In the genomic region with DNA sequence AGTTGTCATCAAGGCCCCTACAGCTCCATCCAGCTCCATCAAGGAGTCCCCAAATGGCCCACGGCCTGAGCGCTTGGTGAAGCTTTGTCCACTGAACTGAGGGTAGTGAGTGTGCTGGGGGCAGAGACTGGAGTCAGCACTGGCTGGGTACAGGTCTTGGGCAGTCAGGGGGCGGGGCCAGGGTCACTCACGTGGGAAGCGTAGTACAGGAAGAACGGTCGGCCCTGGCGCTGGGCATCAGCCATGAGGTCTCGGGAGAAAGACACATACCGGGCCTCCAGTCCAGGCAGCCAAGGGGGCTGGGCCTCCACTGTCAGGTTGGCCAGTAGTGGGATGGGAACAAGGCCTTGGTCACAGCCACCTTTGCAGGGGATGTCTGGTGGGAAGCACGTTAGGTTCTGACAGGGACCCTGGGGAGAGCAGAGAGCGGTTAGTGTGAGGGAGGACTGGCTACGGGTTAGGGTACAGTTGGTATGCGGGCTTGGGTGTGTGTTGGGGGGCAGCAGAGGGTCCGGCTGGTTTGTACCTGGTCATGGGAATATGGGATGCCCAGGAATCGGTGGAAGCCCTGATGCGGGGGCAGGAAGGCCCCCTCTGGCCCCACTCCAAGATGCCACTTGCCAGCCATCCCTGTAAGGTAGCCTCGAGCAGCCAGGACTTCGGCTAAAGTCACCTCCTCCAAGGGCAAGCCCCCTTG, we compare ENCODE assay signal across 9 mouse cellular contexts. TPM values are rescaled to one million over a fixed set of nuclear protein-coding genes. Genes with fewer than 3 reads are reported as not detected.
DNase-seq lines count a peak whose midpoint lies in the region; ATAC-seq and TF ChIP-seq lines count a peak whose summit lies in the region.
"Had no signal": no experiment of that assay in that cellular context is flagged by ENCODE, and none has a peak within 500 bp of the region (broad histone marks: within the 10 kb centered on the region; RNA-seq: fewer than 3 reads in every experiment).

No protein-coding gene starts in this region.

- H3K9me3 ChIP-seq in kidney, embryonic 15.5 days (replicated peaks), result no peaks in the 10 kb centered on the region
- no peaks in the 10 kb centered on the region for H3K9me3 ChIP-seq in kidney, embryonic 16.5 days (ENCODE audit: low read length)
- H3K9me3 ChIP-seq in embryonic facial prominence, embryonic 14.5 days (ENCODE audit: control insufficient read depth, low read length), result no peaks in the 10 kb centered on the region
- no peaks in the 10 kb centered on the region for H3K9me3 ChIP-seq in liver, embryonic 14.5 days (ENCODE audit: control insufficient read depth, low read length)

- H3K27me3 ChIP-seq in kidney, embryonic 15.5 days, result no peaks in the 10 kb centered on the region
- H3K27me3 ChIP-seq in kidney, embryonic 16.5 days (ENCODE audit: insufficient read depth, low read length), result no peaks in the 10 kb centered on the region
- no peaks in the 10 kb centered on the region for H3K27me3 ChIP-seq in embryonic facial prominence, embryonic 14.5 days (replicated peaks; ENCODE audit: control insufficient read depth, insufficient read depth, low read length)
- H3K27me3 ChIP-seq in liver, embryonic 14.5 days (ENCODE audit: control insufficient read depth, insufficient read depth, low read length), result no peaks in the 10 kb centered on the region

- no peak for ATAC-seq in kidney, embryonic 15.5 days (replicated peaks; ENCODE audit: low FRiP score)
- no peak for ATAC-seq in kidney, embryonic 16.5 days (ENCODE audit: low FRiP score, low TSS enrichment)
- ATAC-seq in embryonic facial prominence, embryonic 14.5 days (ENCODE audit: low read depth), result no peak
- no peak for ATAC-seq in liver, embryonic 14.5 days (ENCODE audit: insufficient read depth)

- no peak overlapping the region for H3K27ac ChIP-seq in kidney, embryonic 15.5 days
- no peak overlapping the region for H3K27ac ChIP-seq in kidney, embryonic 16.5 days (ENCODE audit: low read length)
- H3K27ac ChIP-seq in embryonic facial prominence, embryonic 14.5 days (replicated peaks; ENCODE audit: low read depth, low read length), result no peak overlapping the region
- no peak overlapping the region for H3K27ac ChIP-seq in liver, embryonic 14.5 days

- H3K4me1 ChIP-seq in kidney, embryonic 15.5 days, result peaks cover 10% of the 10 kb centered on the region
- H3K4me1 ChIP-seq in kidney, embryonic 16.5 days (ENCODE audit: insufficient read depth, low read length), result peaks cover 7% of the 10 kb centered on the region
- peaks cover 12% of the 10 kb centered on the region for H3K4me1 ChIP-seq in embryonic facial prominence, embryonic 14.5 days (ENCODE audit: control insufficient read depth, insufficient read depth, low read length)
- H3K4me1 ChIP-seq in liver, embryonic 14.5 days (replicated peaks; ENCODE audit: control insufficient read depth in 2 of 2, insufficient read depth in 2 of 2, low read length in 1 of 2), result peaks cover 6 to 15% of the 10 kb centered on the region in 2 experiments

- no peak for TF ChIP-seq CTCF in liver, embryonic 14.5 days (IDR thresholded peaks at IDR 0.05; ENCODE audit: low read depth)

- no peak overlapping the region for H3K9ac ChIP-seq in kidney, embryonic 15.5 days
- H3K9ac ChIP-seq in kidney, embryonic 16.5 days (replicated peaks; ENCODE audit: low read length), result no peak overlapping the region
- H3K9ac ChIP-seq in embryonic facial prominence, embryonic 14.5 days (ENCODE audit: low read depth, low read length), result no peak overlapping the region
- H3K9ac ChIP-seq in liver, embryonic 14.5 days (replicated peaks), result no peak overlapping the region

- no peak overlapping the region for H3K4me3 ChIP-seq in kidney, embryonic 15.5 days (replicated peaks)
- H3K4me3 ChIP-seq in kidney, embryonic 16.5 days (ENCODE audit: low read length), result no peak overlapping the region
- H3K4me3 ChIP-seq in embryonic facial prominence, embryonic 14.5 days (ENCODE audit: low read depth, low read length), result no peak overlapping the region
- H3K4me3 ChIP-seq in liver, embryonic 14.5 days (ENCODE audit: insufficient read depth in 1 of 2, low read depth in 2 of 2, low read length in 2 of 2), result no peak overlapping the region

- peak; percentile 36 to 54 for DNase-seq in adrenal gland, adult (ENCODE audit: inconsistent age in 2 of 2, low spot score in 1 of 2)
- no peak for DNase-seq in adrenal gland, postnatal 4 days (ENCODE audit: low spot score in 2 of 2)
- DNase-seq in embryonic facial prominence, embryonic 14.5 days (ENCODE audit: low spot score), result no peak
- no peak for DNase-seq in liver, embryonic 14.5 days (ENCODE audit: low read depth in 3 of 3, low spot score in 3 of 3)
- DNase-seq in urinary bladder, adult 2 months (ENCODE audit: low spot score), result no peak
- no peak for DNase-seq in left cerebral cortex, adult 9 months (ENCODE audit: low spot score in 2 of 2)
- DNase-seq: thymus, postnatal 25 days had no signal

- TF ChIP-seq EP300 in liver, embryonic 14.5 days (IDR thresholded peaks at IDR 0.05; ENCODE audit: low read depth), result no peak

- 92% methylated on average over 19 of the region's 19 CpGs for WGBS in kidney, embryonic 15.5 days
- WGBS in kidney, embryonic 16.5 days, result 95% methylated on average over 19 of the region's 19 CpGs
- 92% methylated on average over 19 of the region's 19 CpGs for WGBS in embryonic facial prominence, embryonic 14.5 days
- WGBS in liver, embryonic 14.5 days (ENCODE audit: insufficient replicate concordance), result 82% methylated on average over 19 of the region's 19 CpGs

- H3K4me2 ChIP-seq in kidney, embryonic 15.5 days, result peak overlapping the region; percentile 86
- no peak overlapping the region for H3K4me2 ChIP-seq in kidney, embryonic 16.5 days (replicated peaks; ENCODE audit: low read depth, low read length)
- peak overlapping the region; percentile 96 for H3K4me2 ChIP-seq in embryonic facial prominence, embryonic 14.5 days (ENCODE audit: low read depth, low read length)
- H3K4me2 ChIP-seq in liver, embryonic 14.5 days (ENCODE audit: low read depth), result peak overlapping the region; percentile 91

- no peaks in the 10 kb centered on the region for H3K36me3 ChIP-seq in kidney, embryonic 15.5 days
- H3K36me3 ChIP-seq in kidney, embryonic 16.5 days (ENCODE audit: insufficient read depth, low read length), result no peaks in the 10 kb centered on the region
- H3K36me3 ChIP-seq in embryonic facial prominence, embryonic 14.5 days (ENCODE audit: control insufficient read depth, insufficient read depth, low read length), result no peaks in the 10 kb centered on the region
- no peaks in the 10 kb centered on the region for H3K36me3 ChIP-seq in liver, embryonic 14.5 days (replicated peaks; ENCODE audit: control insufficient read depth, insufficient read depth, low read depth)

RNA-seq across cellular contexts. Expression of gene Arsa, which starts 2.5 kb away (rescaled TPM):
- 10 to 100 TPM; 24.4 to 25.0 TPM for total RNA-seq in adrenal gland, postnatal 4 days (2021)
- polyA plus RNA-seq in kidney, embryonic 15.5 days (2015; fragmentation: Nextera tagmentation; extraction: Ambion mirVana), result 14.4 and 18.7 TPM in 2 replicates
- polyA plus RNA-seq in kidney, embryonic 16.5 days (2015; fragmentation: Nextera tagmentation; extraction: Ambion mirVana), result 19.2 and 21.1 TPM in 2 replicates
- polyA plus RNA-seq in embryonic facial prominence, embryonic 14.5 days (2014; fragmentation: Nextera tagmentation; extraction: Ambion mirVana), result 18.5 and 20.7 TPM in 2 replicates
- polyA plus RNA-seq in liver, embryonic 14.5 days (2012; rRNA removed), result 3.2 and 3.4 TPM in 2 replicates
- 2.7 and 3.1 TPM in 2 replicates for polyA plus RNA-seq in liver, embryonic 14.5 days (2014; fragmentation: Nextera tagmentation; extraction: Ambion mirVana)
- 35.4 TPM in 2 replicates for polyA plus RNA-seq in urinary bladder, adult 2 months (2012; rRNA removed)

RNA-seq across cellular contexts. Expression of gene Mapk8ip2, which starts 21.0 kb away (rescaled TPM):
- 10 to 100 TPM; 20.4 to 22.1 TPM for total RNA-seq in adrenal gland, postnatal 4 days (2021)
- polyA plus RNA-seq in kidney, embryonic 15.5 days (2015; fragmentation: Nextera tagmentation; extraction: Ambion mirVana), result 0.77 and 1.7 TPM in 2 replicates
- polyA plus RNA-seq in kidney, embryonic 16.5 days (2015; fragmentation: Nextera tagmentation; extraction: Ambion mirVana), result 0.92 and 1.1 TPM in 2 replicates
- polyA plus RNA-seq in embryonic facial prominence, embryonic 14.5 days (2014; fragmentation: Nextera tagmentation; extraction: Ambion mirVana), result 4.3 and 5.2 TPM in 2 replicates
- polyA plus RNA-seq in liver, embryonic 14.5 days (2012; rRNA removed), result 0.02 and 0.08 TPM in 2 replicates
- not detected in 2 replicates for polyA plus RNA-seq in liver, embryonic 14.5 days (2014; fragmentation: Nextera tagmentation; extraction: Ambion mirVana)
- polyA plus RNA-seq in urinary bladder, adult 2 months (2012; rRNA removed), result 0.25 and 0.32 TPM in 2 replicates

RNA-seq across cellular contexts. Expression of gene Shank3, which starts 24.7 kb away (rescaled TPM):
- 10 to 100 TPM; 58.7 to 66.0 TPM for total RNA-seq in adrenal gland, postnatal 4 days (2021)
- polyA plus RNA-seq in kidney, embryonic 15.5 days (2015; fragmentation: Nextera tagmentation; extraction: Ambion mirVana), result 1.8 and 2.2 TPM in 2 replicates
- polyA plus RNA-seq in kidney, embryonic 16.5 days (2015; fragmentation: Nextera tagmentation; extraction: Ambion mirVana), result 1.8 and 2.9 TPM in 2 replicates
- 1.9 and 2.0 TPM in 2 replicates for polyA plus RNA-seq in embryonic facial prominence, embryonic 14.5 days (2014; fragmentation: Nextera tagmentation; extraction: Ambion mirVana)
- polyA plus RNA-seq in liver, embryonic 14.5 days (2012; rRNA removed), result 2.0 and 2.1 TPM in 2 replicates
- polyA plus RNA-seq in liver, embryonic 14.5 days (2014; fragmentation: Nextera tagmentation; extraction: Ambion mirVana), result 0.39 and 0.63 TPM in 2 replicates
- 7.1 and 8.8 TPM in 2 replicates for polyA plus RNA-seq in urinary bladder, adult 2 months (2012; rRNA removed)

RNA-seq across cellular contexts. Expression of gene Chkb, which starts 45.0 kb away (rescaled TPM):
- 10 to 100 TPM; 87.1 to 87.7 TPM for total RNA-seq in adrenal gland, postnatal 4 days (2021)
- polyA plus RNA-seq in kidney, embryonic 15.5 days (2015; fragmentation: Nextera tagmentation; extraction: Ambion mirVana), result 57.2 and 62.0 TPM in 2 replicates
- polyA plus RNA-seq in kidney, embryonic 16.5 days (2015; fragmentation: Nextera tagmentation; extraction: Ambion mirVana), result 57.6 and 64.3 TPM in 2 replicates
- polyA plus RNA-seq in embryonic facial prominence, embryonic 14.5 days (2014; fragmentation: Nextera tagmentation; extraction: Ambion mirVana), result 44.7 and 48.1 TPM in 2 replicates
- 13.7 and 19.3 TPM in 2 replicates for polyA plus RNA-seq in liver, embryonic 14.5 days (2012; rRNA removed)
- 18.3 and 20.5 TPM in 2 replicates for polyA plus RNA-seq in liver, embryonic 14.5 days (2014; fragmentation: Nextera tagmentation; extraction: Ambion mirVana)
- polyA plus RNA-seq in urinary bladder, adult 2 months (2012; rRNA removed), result 73.2 and 85.8 TPM in 2 replicates

RNA-seq across cellular contexts. Expression of gene Gm44502, which starts 45.2 kb away (rescaled TPM):
- total RNA-seq in adrenal gland, postnatal 4 days (2021), result 1 to 10 TPM in 1 of 2 experiments, under 1 TPM in 1; 0.84 to 1.9 TPM
- polyA plus RNA-seq in kidney, embryonic 15.5 days (2015; fragmentation: Nextera tagmentation; extraction: Ambion mirVana), result 0.15 TPM in 1 of 2 replicates, not detected in the other
- 0.33 TPM in 1 of 2 replicates, not detected in the other for polyA plus RNA-seq in kidney, embryonic 16.5 days (2015; fragmentation: Nextera tagmentation; extraction: Ambion mirVana)
- polyA plus RNA-seq in embryonic facial prominence, embryonic 14.5 days (2014; fragmentation: Nextera tagmentation; extraction: Ambion mirVana), result not detected in 2 replicates
- 0.19 and 0.58 TPM in 2 replicates for polyA plus RNA-seq in liver, embryonic 14.5 days (2012; rRNA removed)
- 0.14 and 0.34 TPM in 2 replicates for polyA plus RNA-seq in liver, embryonic 14.5 days (2014; fragmentation: Nextera tagmentation; extraction: Ambion mirVana)
- 0.06 TPM in 2 replicates for polyA plus RNA-seq in urinary bladder, adult 2 months (2012; rRNA removed)

Comparison
In these comparisons a context has a peak if more than half of its experiments do, and no peak if none do; other contexts are left out.
1. DNase-seq: peak in adrenal gland, adult (2 of 2); none in adrenal gland, postnatal 4 days (0 of 2), embryonic facial prominence, embryonic 14.5 days (single experiment), liver, embryonic 14.5 days (0 of 3), urinary bladder, adult 2 months (single experiment) and left cerebral cortex, adult 9 months (0 of 2).